Mouse (Mus musculus) bone marrow, adult 2 months (tissue): ENCODE results near the gene Terf2ip.

Source experiments
- CTCF ChIP-seq: fragments of 200-500 bp; IDR thresholded peaks from 2 replicates; pipeline ENCODE4 v1.5.1; 2011; ENCODE audit warnings: low read length, control low read depth; ENCODE audit not compliant: control insufficient read depth, insufficient read depth
- POLR2A ChIP-seq: fragments of 200-500 bp; IDR thresholded peaks from 2 replicates; pipeline ENCODE4 v1.6.1; 2011; ENCODE audit warnings: low read depth, mild to moderate bottlenecking, control low read depth, low read length, borderline replicate concordance; ENCODE audit not compliant: control insufficient read depth

GRCm38 (mm10) chr8:112029455-112029854 is 18.3 kb downstream of the Terf2ip start:
- TF ChIP-seq POLR2A (no peak), CTCF (no peak)
